Comparison of ENCODE assay signal across 11 mouse cellular contexts in the genomic region with DNA sequence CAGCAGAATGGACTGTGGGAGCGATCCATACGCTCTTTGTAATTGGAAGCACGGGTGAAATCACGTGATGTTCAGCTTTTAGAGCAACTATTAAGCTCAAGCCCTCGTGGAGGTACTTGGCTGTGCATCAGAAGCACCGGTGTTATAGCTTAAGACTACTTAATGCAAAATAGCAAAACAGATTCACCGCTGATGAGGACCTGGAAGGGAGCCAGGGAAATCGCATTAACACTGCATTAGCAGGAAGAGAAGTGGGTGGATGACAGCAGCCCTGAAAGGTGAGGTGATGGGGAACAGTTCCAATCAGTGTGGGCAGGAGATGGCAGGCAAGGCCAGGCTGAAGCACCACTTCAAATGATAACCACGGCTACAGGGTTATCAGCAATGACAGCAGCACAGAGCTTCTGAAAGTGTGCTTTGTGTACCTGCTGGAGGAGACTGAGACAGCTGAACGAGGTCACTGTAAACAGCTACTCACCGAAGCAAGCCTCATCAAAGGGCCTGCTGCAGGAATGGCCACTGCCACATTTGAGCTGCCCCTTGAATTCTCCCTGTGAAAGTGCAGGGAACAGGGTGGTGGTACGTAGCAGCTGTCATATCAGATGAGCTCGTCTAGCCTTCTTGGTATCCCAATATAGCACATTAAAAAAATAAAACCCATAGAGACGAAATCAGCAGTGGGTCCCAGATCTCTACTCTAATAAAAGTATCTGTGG. TPM values are rescaled to one million over a fixed set of nuclear protein-coding genes. Genes with fewer than 3 reads are reported as not detected.
DNase-seq lines count a peak whose midpoint lies in the region; ATAC-seq lines count a peak whose summit lies in the region.
"Had no signal": no experiment of that assay in that cellular context is flagged by ENCODE, and none has a peak within 500 bp of the region (broad histone marks: within the 10 kb centered on the region; RNA-seq: fewer than 3 reads in every experiment).

No protein-coding gene starts in this region.

- H3K27me3 ChIP-seq in heart, embryonic 12.5 days (replicated peaks) = no peaks in the 10 kb centered on the region
- no peaks in the 10 kb centered on the region for H3K27me3 ChIP-seq in hindbrain, embryonic 16.5 days (replicated peaks; ENCODE audit: control insufficient read depth, insufficient read depth, low read length)
- H3K27me3 ChIP-seq: CH12.LX; liver, embryonic 15.5 days had no signal

- no peaks in the 10 kb centered on the region for H3K36me3 ChIP-seq in heart, embryonic 12.5 days
- H3K36me3 ChIP-seq in hindbrain, embryonic 16.5 days (ENCODE audit: control insufficient read depth, insufficient read depth, low read length) = no peaks in the 10 kb centered on the region
- H3K36me3 ChIP-seq: liver, embryonic 15.5 days had no signal

- H3K9me3 ChIP-seq in heart, embryonic 12.5 days (replicated peaks) = no peaks in the 10 kb centered on the region
- no peaks in the 10 kb centered on the region for H3K9me3 ChIP-seq in hindbrain, embryonic 16.5 days (ENCODE audit: control insufficient read depth, low read length)
- H3K9me3 ChIP-seq: liver, embryonic 15.5 days had no signal

- H3K4me1 ChIP-seq in heart, embryonic 12.5 days (replicated peaks) = peaks cover 16% of the 10 kb centered on the region
- peaks cover 6% of the 10 kb centered on the region; the same call in 1 of the 2 replicates for H3K4me1 ChIP-seq in hindbrain, embryonic 16.5 days (ENCODE audit: control insufficient read depth, insufficient read depth, low read depth, low read length)
- H3K4me1 ChIP-seq: liver, embryonic 15.5 days had no signal

- H3K4me2 ChIP-seq in heart, embryonic 12.5 days = peak overlapping the region; percentile 9; the same call in 1 of the 2 replicates
- H3K4me2 ChIP-seq in hindbrain, embryonic 16.5 days (ENCODE audit: low read length) = no peak overlapping the region
- H3K4me2 ChIP-seq: liver, embryonic 15.5 days had no signal

- H3K27ac ChIP-seq in heart, embryonic 12.5 days (ENCODE audit: poor library complexity, severe bottlenecking) = 0 out of 2 replicates have a peak overlapping the region, but pooled peaks have one; percentile 28
- H3K27ac ChIP-seq in hindbrain, embryonic 16.5 days (ENCODE audit: low read depth, low read length) = peak overlapping the region; percentile 67
- H3K27ac ChIP-seq: liver, embryonic 15.5 days had no signal

- intact Hi-C loops in heart, postnatal 10 days (cut with DNase I) = no loop called here

- H3K4me3 ChIP-seq in heart, embryonic 12.5 days = no peak overlapping the region
- no peak overlapping the region for H3K4me3 ChIP-seq in hindbrain, embryonic 16.5 days (ENCODE audit: low read length)
- H3K4me3 ChIP-seq: liver, embryonic 15.5 days had no signal

- no peak for DNase-seq in heart, postnatal 10 days
- peak; percentile 68 to 69 for DNase-seq in right cerebral cortex, postnatal 10 days (ENCODE audit: low spot score in 2 of 2)
- no peak for DNase-seq in right cerebral cortex, postnatal 25 days
- DNase-seq in B cell, adult 2 months = no peak
- DNase-seq in spleen, postnatal 10 days (ENCODE audit: low spot score in 2 of 2) = no peak
- no peak for DNase-seq in yolk sac, embryonic 10.5 days (ENCODE audit: low spot score)
- DNase-seq: kidney, postnatal 10 days had no signal

- peak; percentile 59 for ATAC-seq in heart, embryonic 12.5 days (ENCODE audit: insufficient number of reproducible peaks, low FRiP score)
- ATAC-seq in hindbrain, embryonic 16.5 days = peak; percentile 79

- 32% methylated on average over 14 of the region's 14 CpGs for WGBS in heart, embryonic 12.5 days
- 50% methylated on average over 14 of the region's 14 CpGs for WGBS in hindbrain, embryonic 16.5 days

- no peak overlapping the region for H3K9ac ChIP-seq in heart, embryonic 12.5 days
- H3K9ac ChIP-seq in hindbrain, embryonic 16.5 days (ENCODE audit: low read depth, low read length) = no peak overlapping the region
- H3K9ac ChIP-seq: liver, embryonic 15.5 days had no signal

RNA-seq across cellular contexts. Expression of a gene that starts 20.1 kb away (rescaled TPM):
- polyA plus RNA-seq in heart, embryonic 12.5 days (2016; fragmentation: Nextera tagmentation; extraction: Ambion mirVana) = not detected in 2 replicates
- not detected for total RNA-seq in heart, postnatal 10 days (2021)
- 0.19 and 0.29 TPM in 2 replicates for polyA plus RNA-seq in hindbrain, embryonic 16.5 days (2015; fragmentation: Nextera tagmentation; extraction: Ambion mirVana)
- total RNA-seq: CH12.LX had no signal
- polyA plus RNA-seq: liver, embryonic 15.5 days had no signal

Comparison
In these comparisons a context has a peak if more than half of its experiments do, and no peak if none do; other contexts are left out.
1. DNase-seq: peak in right cerebral cortex, postnatal 10 days (2 of 2); none in heart, postnatal 10 days (0 of 2), right cerebral cortex, postnatal 25 days (single experiment), B cell, adult 2 months (0 of 2), spleen, postnatal 10 days (0 of 2) and yolk sac, embryonic 10.5 days (single experiment).